Mouse (Mus musculus) embryonic facial prominence, embryonic 10.5 days (tissue): ENCODE measurements around the gene Dgcr8. TPM values are rescaled to one million over a fixed set of nuclear protein-coding genes. Genes with fewer than 3 reads are reported as not detected.

Experiments
- DNase-seq: peaks from one replicate; pipeline ENCODE4 v3.0.0-alpha.2; 2017; ENCODE audit warnings: low spot score
- H3K27ac ChIP-seq: fragments of 300-500 bp; sonication (generic); replicated peaks from 2 replicates; pipeline ENCODE4 v1.5.1; 2016; ENCODE audit warnings: mild to moderate bottlenecking
- H3K27me3 ChIP-seq: fragments of 300-500 bp; sonication (generic); replicated peaks from 2 replicates; pipeline ENCODE4 v1.6.1; 2016; ENCODE audit warnings: low read depth, mild to moderate bottlenecking; ENCODE audit not compliant: poor library complexity, severe bottlenecking
- H3K36me3 ChIP-seq: fragments of 300-500 bp; sonication (generic); replicated peaks from 2 replicates; pipeline ENCODE4 v1.6.1; 2016; ENCODE audit warnings: mild to moderate bottlenecking, moderate library complexity
- H3K4me1 ChIP-seq: fragments of 300-500 bp; sonication (generic); 2 replicates; pipeline ENCODE4 v1.6.1; 2016
- H3K4me3 ChIP-seq: fragments of 300-500 bp; sonication (generic); 2 replicates; pipeline ENCODE4 v1.5.1; 2016; ENCODE audit warnings: mild to moderate bottlenecking, moderate library complexity
- H3K9me3 ChIP-seq: fragments of 300-500 bp; sonication (generic); 2 replicates; pipeline ENCODE4 v1.6.1; 2016; ENCODE audit warnings: mild to moderate bottlenecking
- WGBS: fragments of 180-500 bp; shearing (Covaris S2); methylation state at CpG from one replicate; pipeline ENCODE4 v1.1.7; 2016; 5-methylcytosine and 5-hydroxymethylcytosine counted together
- microRNA counts: library from miRNA; unstranded; fragments of <30 nt; microRNA quantifications from one replicate; lab custom pipeline; 2017
- microRNA-seq: library from miRNA; unstranded; fragments of <30 nt; microRNA quantifications from one replicate; pipeline ENCODE4, GENCODE M21; 2017
- polyA plus RNA-seq: library from polyadenylated mRNA; unstranded; fragments of >200 nt; fragmentation: Nextera tagmentation; extraction: Ambion mirVana; gene quantifications from 2 replicates; pipeline ENCODE4 v1.2.1, GENCODE M21; 2016

Gene Dgcr8
- polyA plus RNA-seq, 1 experiment from 2014 or later = 50.9 TPM

DNA sequence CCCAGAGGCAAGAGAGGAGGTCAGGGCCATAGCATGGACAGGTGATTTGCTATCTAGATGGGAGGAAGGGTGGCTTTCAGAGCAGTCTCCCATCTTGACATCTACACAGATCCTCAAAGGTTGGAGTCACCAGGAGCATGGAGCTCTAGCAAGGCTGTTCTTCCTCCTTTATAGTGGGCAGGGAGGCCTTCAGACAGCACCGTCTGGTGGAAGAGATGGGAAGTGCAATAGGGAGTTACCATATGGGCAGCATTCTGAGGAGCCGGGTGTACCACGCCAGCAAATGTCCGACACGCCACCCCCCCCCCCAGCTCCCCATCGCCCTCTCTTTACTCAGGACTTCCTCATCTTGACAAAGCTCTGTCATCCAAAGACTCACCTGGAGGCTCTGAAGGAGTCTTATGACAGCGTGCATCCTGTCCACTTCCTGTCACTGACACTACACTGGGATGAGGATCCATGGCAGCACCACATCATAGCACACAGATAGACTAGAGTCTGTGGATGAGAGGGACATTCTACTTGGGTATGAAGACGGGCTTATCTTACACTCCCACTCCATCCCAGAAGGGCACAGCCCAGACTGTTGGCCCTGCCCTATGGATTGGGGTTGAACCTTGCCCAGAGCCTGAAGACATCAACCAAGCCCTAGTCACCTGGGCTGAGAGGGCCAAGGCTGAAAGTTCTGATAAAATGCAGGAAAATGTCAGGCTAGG, 78.2 kb downstream of the Dgcr8 start:
- Histone ChIP-seq H3K27me3 (peaks cover 16% of the 10 kb centered on the region; the same call in 1 of the 2 replicates), H3K4me3 (no peak overlapping the region)
- 26% methylated on average over 8 of the region's 8 CpGs for WGBS

More for the DNA sequence above, 78.2 kb downstream of the Dgcr8 start:
- H3K27ac ChIP-seq = no peak overlapping the region
- DNase-seq = peak; percentile 63
- H3K4me1 ChIP-seq = peaks cover 23% of the 10 kb centered on the region
- no peaks in the 10 kb centered on the region for H3K36me3 ChIP-seq
- no peaks in the 10 kb centered on the region for H3K9me3 ChIP-seq

MicroRNA genes within 50 kb of the gene (microRNA counts, 519-probe panel; counts per million panel counts)
- microRNA mmu-miR-1306 (lab: Ali Mortazavi, UCI) (188 counts per million, percentile 57 among the panel's probes with 10 or more counts), microRNA mmu-miR-185 (lab: Ali Mortazavi, UCI) (3,791 counts per million, percentile 75 among the panel's probes with 10 or more counts)

Small RNAs within 50 kb of the gene (microRNA-seq; reads per million reads assigned to microRNA genes)
- gene Gm24572 (22.9 reads per million, percentile 31 among the genes with 10 or more reads in this experiment), gene Mir1306 (359 reads per million, percentile 64 among the genes with 10 or more reads in this experiment), gene Mir185 (284 reads per million, percentile 62 among the genes with 10 or more reads in this experiment)

Other genes starting within 250 kb of the Dgcr8 start
- 151 and 165 TPM in 2 replicates for gene Dgcr6, start 236.4 kb downstream of the Dgcr8 start, polyA plus RNA-seq
- gene Prodh, start 199.0 kb downstream of the Dgcr8 start, polyA plus RNA-seq = 16.2 and 16.9 TPM in 2 replicates
- gene Rtn4r, start 161.6 kb downstream of the Dgcr8 start, polyA plus RNA-seq = 0.87 and 1.4 TPM in 2 replicates
- gene Ccdc188, start 71.4 kb downstream of the Dgcr8 start, polyA plus RNA-seq = not detected in 2 replicates
- 15.5 and 17.9 TPM in 2 replicates for gene Zdhhc8, start 54.1 kb downstream of the Dgcr8 start, polyA plus RNA-seq
- gene Trmt2a, start 40.6 kb downstream of the Dgcr8 start, polyA plus RNA-seq = 116 and 120 TPM in 2 replicates
- gene Ranbp1, start 40.5 kb downstream of the Dgcr8 start, polyA plus RNA-seq = 1,276 and 1,293 TPM in 2 replicates
- gene Gm49776, start 30.9 kb downstream of the Dgcr8 start, polyA plus RNA-seq = 6.6 TPM in 1 of 2 replicates, not detected in the other
- 29.1 and 31.5 TPM in 2 replicates for gene Tango2, start 58.9 kb upstream of the Dgcr8 start, polyA plus RNA-seq
- 65.8 and 71.2 TPM in 2 replicates for gene Arvcf, start 58.9 kb upstream of the Dgcr8 start, polyA plus RNA-seq
- gene Txnrd2, start 137.1 kb upstream of the Dgcr8 start, polyA plus RNA-seq = 27.9 and 32.3 TPM in 2 replicates
- 56.2 and 58.4 TPM in 2 replicates for gene Comt, start 137.6 kb upstream of the Dgcr8 start, polyA plus RNA-seq
- 17.9 and 19.1 TPM in 2 replicates for gene Gnb1l, start 209.5 kb upstream of the Dgcr8 start, polyA plus RNA-seq
- 3.8 and 4.1 TPM in 2 replicates for gene Rtl10, start 209.7 kb upstream of the Dgcr8 start, polyA plus RNA-seq